Mouse (Mus musculus) thymus, adult 2 months (tissue): ENCODE measurements at regions not wholly inside any gene's neighbourhood (a gene's known extent, or its start where the extent isn't known, plus 50 kb on each side); places are given as distances from the start of the nearest gene placed in this dataset.

Experiments
- CTCF ChIP-seq: fragments of 200-500 bp; IDR thresholded peaks from 2 replicates; pipeline ENCODE4 v1.5.1; 2012; ENCODE audit warnings: mild to moderate bottlenecking, control low read depth, low read length, moderate library complexity, borderline replicate concordance; ENCODE audit not compliant: control insufficient read depth, poor library complexity, insufficient read depth; ENCODE audit errors: extremely low read depth
- POLR2A ChIP-seq: fragments of 200-500 bp; IDR thresholded peaks from 2 replicates; pipeline ENCODE4 v1.6.1; 2012; ENCODE audit warnings: mild to moderate bottlenecking, low read length, control low read depth, moderate library complexity; ENCODE audit not compliant: control insufficient read depth, poor library complexity, insufficient read depth; ENCODE audit errors: extremely low read depth

DNA sequence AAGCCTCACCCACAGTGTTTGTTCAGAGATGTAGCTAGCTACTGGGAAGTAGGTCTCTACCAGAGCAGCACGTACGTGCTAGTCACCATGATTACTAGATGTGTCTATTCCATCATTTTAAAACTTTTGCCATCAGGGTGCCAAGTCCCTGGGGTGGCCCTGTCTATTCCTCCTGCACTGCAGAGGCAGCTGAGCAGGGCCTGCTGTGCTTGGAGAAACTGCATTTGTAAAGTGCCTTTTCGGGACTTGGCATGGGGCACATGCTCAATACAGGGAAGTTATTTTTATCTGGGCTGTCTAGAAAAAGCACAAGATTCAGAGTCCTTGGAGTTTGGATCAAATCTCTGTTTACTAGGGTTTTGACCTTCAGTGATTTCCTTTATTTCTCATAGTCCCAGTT, 240.6 kb downstream of the 4933412E24Rik start:
- TF ChIP-seq CTCF = no peak
- no peak for TF ChIP-seq POLR2A
